Mouse (Mus musculus) ES-E14 (cell line): ENCODE data around the gene Gp9. TPM values are rescaled to one million over a fixed set of nuclear protein-coding genes. Genes with fewer than 3 reads are reported as not detected.

ENCODE experiments used
- DNase-seq: peaks from one replicate; pipeline ENCODE4 v3.0.0-alpha.2; 2013; ENCODE audit warnings: low read depth, low spot score
- H3K27ac ChIP-seq: 2 replicates; pipeline ENCODE4 v1.5.1; 2012; ENCODE audit warnings: low read depth, mild to moderate bottlenecking, low read length, moderate library complexity, mixed read lengths; ENCODE audit not compliant: poor library complexity, insufficient read depth, severe bottlenecking
- H3K36me3 ChIP-seq: 2 replicates; pipeline ENCODE4 v1.6.1; 2012; ENCODE audit warnings: mild to moderate bottlenecking, low read length, moderate library complexity, mixed read lengths; ENCODE audit not compliant: control insufficient read depth, poor library complexity, insufficient read depth, severe bottlenecking
- H3K4me1 ChIP-seq, 2 experiments: fragments of 150-350 bp in 1 of 2; sonication (generic) in 1 of 2; 2 replicates each; pipeline ENCODE4 v1.6.1; 2012; ENCODE audit warnings: low read length in 2 of 2, mild to moderate bottlenecking in 1 of 2, mixed read lengths in 1 of 2; ENCODE audit not compliant: control insufficient read depth in 2 of 2, insufficient read depth in 2 of 2, poor library complexity in 1 of 2
- H3K4me3 ChIP-seq, 2 experiments: fragments of 150-350 bp in 1 of 2; sonication (generic) in 1 of 2; 2 replicates each; pipeline ENCODE4 v1.5.1; 2012; ENCODE audit warnings: low read length in 2 of 2, low read depth in 1 of 2, mild to moderate bottlenecking in 1 of 2, mixed read lengths in 1 of 2; ENCODE audit not compliant: insufficient read depth in 1 of 2, poor library complexity in 1 of 2, severe bottlenecking in 1 of 2
- H3K9ac ChIP-seq: 2 replicates; pipeline ENCODE4 v1.6.1; 2012; ENCODE audit warnings: low read depth, mild to moderate bottlenecking, low read length, mixed read lengths; ENCODE audit not compliant: poor library complexity, insufficient read depth, severe bottlenecking
- H3K9me3 ChIP-seq: fragments of 150-350 bp; sonication (generic); 2 replicates; pipeline ENCODE4 v1.6.1; 2012; ENCODE audit warnings: low read depth, mild to moderate bottlenecking, low read length; ENCODE audit not compliant: control insufficient read depth, insufficient read depth
- CHD2 ChIP-seq: IDR thresholded peaks from 2 replicates; pipeline ENCODE4 v1.6.1; 2014; ENCODE audit warnings: mild to moderate bottlenecking, low read depth, low read length, inconsistent platforms
- HCFC1 ChIP-seq: IDR thresholded peaks from 2 replicates; pipeline ENCODE4 v1.6.1; 2012; ENCODE audit warnings: low read length, inconsistent platforms, borderline replicate concordance; ENCODE audit not compliant: insufficient read depth
- MAFK ChIP-seq: IDR thresholded peaks from 2 replicates; pipeline ENCODE4 v1.6.1; 2014; ENCODE audit warnings: mild to moderate bottlenecking, low read depth, low read length, inconsistent platforms; ENCODE audit not compliant: insufficient read depth
- ZC3H11A ChIP-seq: IDR thresholded peaks from 2 replicates; pipeline ENCODE4 v1.6.1; 2012; ENCODE audit warnings: low read depth, mild to moderate bottlenecking, inconsistent platforms, low read length, borderline replicate concordance
- ZNF384 ChIP-seq: IDR thresholded peaks from 2 replicates; pipeline ENCODE4 v1.6.1; 2012; ENCODE audit warnings: low read depth, low read length, inconsistent platforms
- in situ Hi-C, 2 experiments: fragments of 600-800 bp; cut with MboI; formaldehyde crosslinking; loops; one replicate each; pipeline ENCODE4 v1.15.1; 2025; ENCODE audit warnings: low sequenced_read_pairs in 2 of 2, inconsistent platforms in 1 of 2; ENCODE audit not compliant: unreplicated experiment in 2 of 2
- total RNA-seq: library from RNA; depleted of rRNA; stranded (reverse); fragments of 300-350 nt; gene quantifications from 2 replicates; pipeline ENCODE4 v1.2.3, GENCODE M21; 2012

Gene Gp9
- total RNA-seq, 1 experiment: not detected

- peak; percentile 30 for DNase-seq
- TF ChIP-seq CHD2: no peak
- TF ChIP-seq HCFC1: 0 out of 2 replicates have a peak, but pooled peaks have one; percentile 10
- Histone ChIP-seq H3K9ac (peak overlapping the region; percentile 82), H3K27ac (no peak overlapping the region), H3K4me1 (peaks cover 0 to 2% of the 10 kb centered on the region in 2 experiments; a peak in 1 of 4 replicates), H3K36me3 (no peaks in the 10 kb centered on the region), H3K9me3 (no peaks in the 10 kb centered on the region), H3K4me3 (peak overlapping the region; percentile 81 to 97)
- in situ Hi-C loops: no loop called here
Measured at GRCm38 (mm10) chr6:87810713-87811669, 33.1 kb downstream of the Gp9 start.

- Histone ChIP-seq H3K36me3 (no peaks in the 10 kb centered on the region), H3K9me3 (no peaks in the 10 kb centered on the region), H3K4me1 (peaks cover 0 to 2% of the 10 kb centered on the region in 2 experiments; a peak in 1 of 4 replicates), H3K9ac (peak within 1 kb of the TSS; percentile 82), H3K27ac (no peak within 1 kb of the TSS), H3K4me3 (peak within 1 kb of the TSS; percentile 81 to 97)
- in situ Hi-C loops: no loop called here
- DNase-seq: peak; percentile 93
- 0 out of 2 replicates have a peak, but pooled peaks have one; percentile 10 for TF ChIP-seq HCFC1
- no peak for TF ChIP-seq CHD2
- no peak for TF ChIP-seq MAFK
- TF ChIP-seq ZC3H11A: no peak
Measured at GRCm38 (mm10) chr6:87811675-87812338, 33.9 kb downstream of the Gp9 start, which contains the start of gene Rab43. Rab43 (minus strand) TSS chr6:87812164.

- DNase-seq: no peak
- Histone ChIP-seq H3K9ac (no peak overlapping the region), H3K4me3 (no peak overlapping the region; a peak in 1 of 4 replicates), H3K9me3 (no peaks in the 10 kb centered on the region), H3K4me1 (peaks cover 0 to 2% of the 10 kb centered on the region in 2 experiments; a peak in 1 of 4 replicates), H3K36me3 (peaks cover 2% of the 10 kb centered on the region; the same call in 1 of the 2 replicates), H3K27ac (no peak overlapping the region)
- in situ Hi-C loops: no loop called here
- TF ChIP-seq HCFC1 (no peak), CHD2 (no peak), ZC3H11A (no peak), MAFK (no peak), ZNF384 (no peak)
Measured at GRCm38 (mm10) chr6:87812656-87813055, 34.8 kb downstream of the Gp9 start.

- peaks cover 16% of the 10 kb centered on the region for H3K36me3 ChIP-seq
- TF ChIP-seq ZC3H11A (no peak), ZNF384 (no peak), CHD2 (no peak), HCFC1 (no peak), MAFK (no peak)
- peaks cover 0 to 2% of the 10 kb centered on the region in 2 experiments; a peak in 1 of 4 replicates for H3K4me1 ChIP-seq
- H3K4me3 ChIP-seq: no peak overlapping the region
- H3K9ac ChIP-seq: no peak overlapping the region
- no peak overlapping the region for H3K27ac ChIP-seq
- in situ Hi-C loops: no loop called here
- H3K9me3 ChIP-seq: no peaks in the 10 kb centered on the region
- no peak for DNase-seq
Measured at GRCm38 (mm10) chr6:87814486-87814885, 36.6 kb downstream of the Gp9 start.
